Mouse (Mus musculus) layer of hippocampus, adult 2 months (tissue): Measurements from ENCODE around the gene Cavin2. TPM values are rescaled to one million over a fixed set of nuclear protein-coding genes. Genes with fewer than 3 reads are reported as not detected.

Experiments used
- DNase-seq, 2 experiments: peaks; one replicate each; pipeline ENCODE4 v3.0.0; 2022; ENCODE audit warnings: low spot score in 2 of 2
- H3K27ac ChIP-seq: fragments of 200-600 bp; 2 replicates; pipeline ENCODE4 v1.8.1; 2022
- H3K4me3 ChIP-seq: fragments of 200-600 bp; 2 replicates; pipeline ENCODE4 v1.8.1; 2022; ENCODE audit warnings: mild to moderate bottlenecking
- CTCF ChIP-seq: fragments of 200-600 bp; conservative IDR thresholded peaks from 2 replicates; pipeline ENCODE4 v1.8.1; 2022; ENCODE audit warnings: antibody characterized with exemption, mild to moderate bottlenecking, moderate library complexity
- long read RNA-seq, 2 experiments: library from polyadenylated mRNA; stranded (forward); transcript quantifications; one replicate each; pipeline ENCODE4 v2.0.0; 2021; ENCODE audit warnings: borderline mapping rate in 2 of 2
- total RNA-seq, 2 experiments: library from RNA; stranded (reverse); gene quantifications; 2 replicates each; pipeline ENCODE4 v1.2.3; 2021

Gene Cavin2
- total RNA-seq: 1 to 10 TPM; 6.8 to 7.7 TPM
- long read RNA-seq, experiment 1, transcript Cavin2-201 (2 exons, 3,055 nt): major isoform, 14 of 24 reads
- long read RNA-seq, experiment 1, partial matches to known transcripts: 0 of 24 reads
- long read RNA-seq, experiment 1, other reads (novel, unspliced or antisense): 10 of 24 reads
- long read RNA-seq, experiment 2, transcript Cavin2-201 (2 exons, 3,055 nt): major isoform, 11 of 17 reads
- long read RNA-seq, experiment 2, partial matches to known transcripts: 0 of 17 reads
- long read RNA-seq, experiment 2, other reads (novel, unspliced or antisense): 6 of 17 reads

GRCm38 (mm10) chr1:51288755-51289619, at the start of gene Cavin2:
Gene Cavin2, plus strand, starts transcription at chr1:51289126.
- DNase-seq: no peak
- TF ChIP-seq CTCF: peak; percentile 41
- Histone ChIP-seq H3K4me3 (peak within 1 kb of the TSS; percentile 38), H3K27ac (peak within 1 kb of the TSS; percentile 72)

- no peak overlapping the region for H3K4me3 ChIP-seq
- no peak overlapping the region for H3K27ac ChIP-seq
- no peak for TF ChIP-seq CTCF
- no peak for DNase-seq
These were observed 47.5 kb upstream of the Cavin2 start for GRCm38 (mm10) chr1:51241311-51241986.

GRCm38 (mm10) chr1:51243294-51243693, 45.6 kb upstream of the Cavin2 start:
- peak; percentile 53 to 71 for DNase-seq
- H3K27ac ChIP-seq: peak overlapping the region; percentile 23; the same call in 1 of the 2 replicates
- no peak overlapping the region for H3K4me3 ChIP-seq
- no peak for TF ChIP-seq CTCF

GRCm38 (mm10) chr1:51243869-51244268, 45.1 kb upstream of the Cavin2 start:
- no peak overlapping the region for H3K4me3 ChIP-seq
- H3K27ac ChIP-seq: peak overlapping the region; percentile 23; the same call in 1 of the 2 replicates
- DNase-seq: no peak
- TF ChIP-seq CTCF: no peak

- no peak for TF ChIP-seq CTCF
- Histone ChIP-seq H3K27ac (no peak overlapping the region), H3K4me3 (no peak overlapping the region)
- no peak for DNase-seq
These were observed 43.5 kb upstream of the Cavin2 start for GRCm38 (mm10) chr1:51245381-51245780.

- Histone ChIP-seq H3K4me3 (no peak overlapping the region), H3K27ac (no peak overlapping the region)
- no peak for TF ChIP-seq CTCF
- DNase-seq: peak in 1 of 2 experiments; percentile 7
These were observed 38.6 kb upstream of the Cavin2 start for GRCm38 (mm10) chr1:51250302-51250701.

GRCm38 (mm10) chr1:51265118-51265800, 23.7 kb upstream of the Cavin2 start:
- peak overlapping the region; percentile 68 for H3K27ac ChIP-seq
- TF ChIP-seq CTCF: no peak
- H3K4me3 ChIP-seq: no peak overlapping the region
- DNase-seq: no peak

- DNase-seq: no peak
- Histone ChIP-seq H3K27ac (peak overlapping the region; percentile 68), H3K4me3 (no peak overlapping the region)
- no peak for TF ChIP-seq CTCF
These were observed 23.0 kb upstream of the Cavin2 start for GRCm38 (mm10) chr1:51265926-51266325.

- DNase-seq: peak; percentile 18 to 78
- peak overlapping the region; percentile 69 for H3K27ac ChIP-seq
- no peak overlapping the region for H3K4me3 ChIP-seq
- TF ChIP-seq CTCF: no peak
These were observed 21.8 kb upstream of the Cavin2 start for GRCm38 (mm10) chr1:51267125-51267524.

- no peak for TF ChIP-seq CTCF
- no peak for DNase-seq
- no peak overlapping the region for H3K4me3 ChIP-seq
- H3K27ac ChIP-seq: no peak overlapping the region
These were observed 20.7 kb upstream of the Cavin2 start for GRCm38 (mm10) chr1:51268225-51268624.

GRCm38 (mm10) chr1:51270196-51270935, 18.6 kb upstream of the Cavin2 start:
- Histone ChIP-seq H3K27ac (no peak overlapping the region), H3K4me3 (no peak overlapping the region)
- TF ChIP-seq CTCF: no peak
- no peak for DNase-seq

GRCm38 (mm10) chr1:51271845-51272244, 17.1 kb upstream of the Cavin2 start:
- H3K4me3 ChIP-seq: no peak overlapping the region
- no peak for DNase-seq
- no peak overlapping the region for H3K27ac ChIP-seq
- no peak for TF ChIP-seq CTCF
